Mouse (Mus musculus) forebrain, embryonic 14.5 days (tissue): Measurements from ENCODE around the gene Fopnl. TPM values are rescaled to one million over a fixed set of nuclear protein-coding genes. Genes with fewer than 3 reads are reported as not detected.
A peak's percentile ranks its signal among the peaks of the same experiment; 100 is the strongest.

Experiments
- ATAC-seq: fragments of 200-750 bp; cut with Nextera tagmentation; 2 replicates; pipeline ENCODE4 v1.8.0; 2017; ENCODE audit warnings: mild to moderate bottlenecking, moderate library complexity
- DNase-seq: peaks from one replicate; pipeline ENCODE4 v3.0.0-alpha.2; 2015; ENCODE audit warnings: low spot score
- H3K27ac ChIP-seq: fragments of 300-500 bp; sonication (generic); 2 replicates; pipeline ENCODE4 v1.5.1; 2014; ENCODE audit warnings: low read depth, mild to moderate bottlenecking, control low read depth, low read length, moderate library complexity
- H3K27me3 ChIP-seq: fragments of 300-500 bp; sonication (generic); replicated peaks from 2 replicates; pipeline ENCODE4 v1.6.1; 2014; ENCODE audit warnings: low read length, control low read depth, mixed read lengths; ENCODE audit not compliant: control insufficient read depth, insufficient read depth
- H3K36me3 ChIP-seq: fragments of 300-500 bp; sonication (generic); 2 replicates; pipeline ENCODE4 v1.6.1; 2014; ENCODE audit warnings: low read length, control low read depth; ENCODE audit not compliant: control insufficient read depth, insufficient read depth
- H3K4me1 ChIP-seq: fragments of 300-500 bp; sonication (generic); 2 replicates; pipeline ENCODE4 v1.6.1; 2014; ENCODE audit warnings: antibody characterized with exemption, low read length, control low read depth; ENCODE audit not compliant: control insufficient read depth, insufficient read depth
- H3K4me2 ChIP-seq: fragments of 300-500 bp; sonication (generic); 2 replicates; pipeline ENCODE4 v1.6.1; 2014; ENCODE audit warnings: mild to moderate bottlenecking, control low read depth, low read length
- H3K4me3 ChIP-seq: fragments of 300-500 bp; sonication (generic); 2 replicates; pipeline ENCODE4 v1.5.1; 2014; ENCODE audit warnings: low read depth, low read length, control low read depth
- H3K9ac ChIP-seq: fragments of 300-500 bp; sonication (generic); 2 replicates; pipeline ENCODE4 v1.6.1; 2014; ENCODE audit warnings: mild to moderate bottlenecking, low read length, control low read depth, moderate library complexity
- H3K9me3 ChIP-seq: fragments of 300-500 bp; sonication (generic); replicated peaks from 2 replicates; pipeline ENCODE4 v1.6.1; 2016; ENCODE audit warnings: low read length, control low read depth, mixed read lengths; ENCODE audit not compliant: control insufficient read depth
- WGBS: fragments of 180-500 bp; shearing (Covaris S2); extraction: QIAGEN DNeasy Blood & Tissue Kit; methylation state at CpG from one replicate; pipeline ENCODE4 v1.1.7; 2014; 5-methylcytosine and 5-hydroxymethylcytosine counted together
- polyA plus RNA-seq: library from polyadenylated mRNA; unstranded; fragments of >200 nt; fragmentation: Nextera tagmentation; extraction: Ambion mirVana; gene quantifications from 2 replicates; pipeline ENCODE4 v1.2.1, GENCODE M21; 2014

Fopnl gene
- polyA plus RNA-seq, 1 experiment from 2014 or later: 234 TPM

GRCm38 (mm10) chr16:14265203-14265920 is 51.8 kb downstream of the Fopnl start:
- Histone ChIP-seq H3K4me3 (no peak overlapping the region), H3K27me3 (no peaks in the 10 kb centered on the region), H3K4me2 (no peak overlapping the region), H3K4me1 (no peaks in the 10 kb centered on the region), H3K9ac (no peak overlapping the region), H3K9me3 (no peaks in the 10 kb centered on the region), H3K36me3 (no peaks in the 10 kb centered on the region), H3K27ac (no peak overlapping the region)
- DNase-seq (peak; percentile 61), ATAC-seq (peak; percentile 46; the same call in 1 of the 2 replicates)
- 42% methylated on average over 4 of the region's 4 CpGs for WGBS

- Histone ChIP-seq H3K9ac (no peak overlapping the region), H3K9me3 (no peaks in the 10 kb centered on the region), H3K27me3 (no peaks in the 10 kb centered on the region), H3K4me2 (no peak overlapping the region), H3K27ac (no peak overlapping the region), H3K4me1 (no peaks in the 10 kb centered on the region), H3K36me3 (no peaks in the 10 kb centered on the region), H3K4me3 (no peak overlapping the region)
- WGBS: 82% methylated on average over 2 of the region's 2 CpGs
- ATAC-seq (no peak), DNase-seq (no peak)
These were observed 52.7 kb downstream of the Fopnl start for GRCm38 (mm10) chr16:14264504-14264903.

DNA sequence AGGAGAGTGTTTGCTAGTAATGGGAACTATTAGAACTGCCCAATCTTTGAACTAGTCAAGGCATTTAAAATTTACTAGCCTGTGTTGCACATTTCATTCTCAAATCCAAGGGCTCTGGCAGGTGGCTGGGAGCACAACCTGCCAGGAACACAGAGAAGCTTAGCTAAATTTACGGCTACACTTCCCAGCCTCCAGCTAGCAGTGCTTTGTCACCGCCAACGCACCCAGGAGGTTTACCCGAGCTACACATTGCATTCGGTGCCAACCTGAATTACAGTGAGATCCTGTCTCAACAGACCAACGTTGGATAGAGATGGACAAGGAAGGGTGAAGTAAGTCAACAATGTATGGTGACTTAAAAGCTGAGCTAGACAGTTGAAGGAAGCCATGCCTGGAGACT is 54.0 kb downstream of the Fopnl start:
- Histone ChIP-seq H3K4me1 (no peaks in the 10 kb centered on the region), H3K4me3 (no peak overlapping the region), H3K27ac (no peak overlapping the region), H3K27me3 (no peaks in the 10 kb centered on the region), H3K4me2 (no peak overlapping the region), H3K9ac (no peak overlapping the region), H3K36me3 (no peaks in the 10 kb centered on the region), H3K9me3 (no peaks in the 10 kb centered on the region)
- ATAC-seq (no peak), DNase-seq (no peak)
- WGBS: 91% methylated on average over 6 of the region's 6 CpGs

DNA sequence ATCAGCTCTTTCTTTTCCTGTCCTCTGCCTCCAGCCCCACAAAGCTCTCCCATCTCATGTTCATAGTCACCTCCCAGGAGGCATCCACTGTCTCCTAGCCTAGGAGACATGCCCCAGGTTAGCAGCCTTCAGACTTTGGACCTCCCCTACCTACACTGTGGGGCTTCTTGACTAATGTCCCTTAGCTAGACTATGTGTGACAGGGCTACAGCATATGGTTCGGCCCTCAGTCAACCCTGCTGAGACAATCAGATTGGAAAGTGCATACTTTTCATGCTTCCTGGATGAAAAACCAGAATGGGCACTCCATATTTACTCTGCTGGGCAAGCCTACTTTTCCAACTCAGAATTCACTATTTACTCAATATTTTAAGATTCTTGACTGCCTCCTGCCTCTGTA is 54.8 kb downstream of the Fopnl start:
- no peak for ATAC-seq
- Histone ChIP-seq H3K4me1 (no peaks in the 10 kb centered on the region), H3K4me2 (no peak overlapping the region), H3K27ac (no peak overlapping the region), H3K36me3 (no peaks in the 10 kb centered on the region), H3K9ac (no peak overlapping the region), H3K4me3 (no peak overlapping the region), H3K27me3 (no peaks in the 10 kb centered on the region), H3K9me3 (no peaks in the 10 kb centered on the region)
- WGBS: 78% methylated on average over 1 of the region's 1 CpGs
- DNase-seq: no peak

GRCm38 (mm10) chr16:14258856-14259255 is 58.3 kb downstream of the Fopnl start:
- Histone ChIP-seq H3K4me3 (no peak overlapping the region), H3K4me2 (no peak overlapping the region), H3K27me3 (no peaks in the 10 kb centered on the region), H3K27ac (no peak overlapping the region), H3K9ac (no peak overlapping the region), H3K9me3 (no peaks in the 10 kb centered on the region), H3K36me3 (no peaks in the 10 kb centered on the region), H3K4me1 (no peaks in the 10 kb centered on the region)
- 66% methylated on average over 2 of the region's 2 CpGs for WGBS
- ATAC-seq (no peak), DNase-seq (no peak)

DNA sequence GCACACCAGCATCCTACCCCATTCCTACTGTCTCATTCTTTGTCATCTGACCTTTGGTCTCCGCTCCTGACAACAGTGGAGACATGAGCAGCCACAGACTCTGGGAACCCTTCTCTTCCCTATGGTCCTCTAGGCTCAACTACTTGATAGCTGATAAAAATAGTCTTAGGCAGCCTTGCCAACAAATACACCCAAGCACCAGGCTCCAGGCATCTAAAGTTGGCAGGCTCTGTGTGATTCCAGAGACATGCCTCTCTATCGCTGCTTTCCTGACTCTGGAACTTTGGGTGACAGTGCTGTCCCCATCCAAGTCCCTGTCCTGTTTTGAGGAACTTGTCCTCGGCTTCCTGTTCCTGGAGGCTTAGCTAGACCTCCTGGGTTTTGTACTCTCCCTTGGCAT is 63.6 kb downstream of the Fopnl start:
- Histone ChIP-seq H3K27ac (no peak overlapping the region), H3K4me3 (no peak overlapping the region), H3K4me2 (no peak overlapping the region), H3K9me3 (no peaks in the 10 kb centered on the region), H3K36me3 (no peaks in the 10 kb centered on the region), H3K9ac (no peak overlapping the region), H3K4me1 (no peaks in the 10 kb centered on the region), H3K27me3 (no peaks in the 10 kb centered on the region)
- no peak for ATAC-seq
- no peak for DNase-seq
- 87% methylated on average over 3 of the region's 3 CpGs for WGBS

- DNase-seq: no peak
- no peak overlapping the region for H3K4me3 ChIP-seq
- H3K27ac ChIP-seq: no peak overlapping the region
- no peak overlapping the region for H3K9ac ChIP-seq
- no peaks in the 10 kb centered on the region for H3K27me3 ChIP-seq
- no peaks in the 10 kb centered on the region for H3K4me1 ChIP-seq
- ATAC-seq: no peak
- no peaks in the 10 kb centered on the region for H3K36me3 ChIP-seq
- WGBS: 78% methylated on average over 4 of the region's 4 CpGs
- no peaks in the 10 kb centered on the region for H3K9me3 ChIP-seq
- H3K4me2 ChIP-seq: no peak overlapping the region
These were observed 64.3 kb downstream of the Fopnl start for GRCm38 (mm10) chr16:14252877-14253276.

GRCm38 (mm10) chr16:14249913-14250312 is 67.3 kb downstream of the Fopnl start:
- no peak overlapping the region for H3K4me3 ChIP-seq
- H3K27me3 ChIP-seq: no peaks in the 10 kb centered on the region
- no peak overlapping the region for H3K4me2 ChIP-seq
- H3K9ac ChIP-seq: no peak overlapping the region
- WGBS: 76% methylated on average over 1 of the region's 1 CpGs
- no peak for ATAC-seq
- no peaks in the 10 kb centered on the region for H3K36me3 ChIP-seq
- H3K4me1 ChIP-seq: no peaks in the 10 kb centered on the region
- DNase-seq: no peak
- H3K9me3 ChIP-seq: no peaks in the 10 kb centered on the region
- H3K27ac ChIP-seq: no peak overlapping the region
